Mouse (Mus musculus) lung, embryonic 14.5 days (tissue): ENCODE measurements around the gene Parm1. TPM values are rescaled to one million over a fixed set of nuclear protein-coding genes. Genes with fewer than 3 reads are reported as not detected.

Source experiments
- ATAC-seq: fragments of 200-750 bp; cut with Nextera tagmentation; 2 replicates; pipeline ENCODE4 v1.8.0; 2017; ENCODE audit warnings: mild to moderate bottlenecking, moderate TSS enrichment, moderate library complexity; ENCODE audit not compliant: insufficient read depth
- DNase-seq: peaks from one replicate; pipeline ENCODE4 v3.0.0-alpha.2; 2015
- H3K27ac ChIP-seq: fragments of 300-500 bp; sonication (generic); 2 replicates; pipeline ENCODE4 v1.5.1; 2014; ENCODE audit warnings: low read depth, mild to moderate bottlenecking, moderate library complexity
- H3K27me3 ChIP-seq: fragments of 300-500 bp; sonication (generic); 2 replicates; pipeline ENCODE4 v1.6.1; 2014; ENCODE audit warnings: low read length, control low read depth; ENCODE audit not compliant: insufficient read depth
- H3K36me3 ChIP-seq: fragments of 300-500 bp; sonication (generic); 2 replicates; pipeline ENCODE4 v1.6.1; 2014; ENCODE audit warnings: control low read depth; ENCODE audit not compliant: insufficient read depth
- H3K4me1 ChIP-seq: fragments of 300-500 bp; sonication (generic); 2 replicates; pipeline ENCODE4 v1.6.1; 2014; ENCODE audit warnings: antibody characterized with exemption, control low read depth; ENCODE audit not compliant: insufficient read depth
- H3K4me2 ChIP-seq: fragments of 300-500 bp; sonication (generic); 2 replicates; pipeline ENCODE4 v1.6.1; 2014; ENCODE audit warnings: mild to moderate bottlenecking
- H3K4me3 ChIP-seq: fragments of 300-500 bp; sonication (generic); 2 replicates; pipeline ENCODE4 v1.5.1; 2014; ENCODE audit warnings: low read depth, low read length
- H3K9ac ChIP-seq: fragments of 300-500 bp; sonication (generic); 2 replicates; pipeline ENCODE4 v1.6.1; 2014
- H3K9me3 ChIP-seq: fragments of 300-500 bp; sonication (generic); 2 replicates; pipeline ENCODE4 v1.6.1; 2016; ENCODE audit warnings: low read depth, low read length, control low read depth
- CTCF ChIP-seq: IDR thresholded peaks from 2 replicates; pipeline ENCODE4 v1.5.1; 2016; ENCODE audit warnings: antibody characterized with exemption, low read depth
- WGBS: fragments of 180-500 bp; shearing (Covaris S2); extraction: QIAGEN DNeasy Blood & Tissue Kit; methylation state at CpG from one replicate; pipeline ENCODE4 v1.1.7; 2014; 5-methylcytosine and 5-hydroxymethylcytosine counted together
- polyA plus RNA-seq: library from polyadenylated mRNA; unstranded; fragments of >200 nt; fragmentation: Nextera tagmentation; extraction: Ambion mirVana; gene quantifications from 2 replicates; pipeline ENCODE4 v1.2.1, GENCODE M21; 2014

Gene Parm1
- polyA plus RNA-seq, 1 experiment from 2014 or later, result 7.3 TPM

GRCm38 (mm10) chr5:91566591-91566990, 49.2 kb downstream of the Parm1 start:
- Histone ChIP-seq H3K27ac (no peak overlapping the region), H3K36me3 (no peaks in the 10 kb centered on the region), H3K4me2 (no peak overlapping the region), H3K27me3 (no peaks in the 10 kb centered on the region), H3K9me3 (no peaks in the 10 kb centered on the region), H3K4me3 (no peak overlapping the region), H3K9ac (no peak overlapping the region), H3K4me1 (no peaks in the 10 kb centered on the region)
- 39% methylated on average over 3 of the region's 3 CpGs for WGBS
- ATAC-seq (no peak), DNase-seq (peak; percentile 16)
- TF ChIP-seq CTCF, result no peak

- Histone ChIP-seq H3K36me3 (no peaks in the 10 kb centered on the region), H3K4me2 (no peak overlapping the region), H3K27me3 (no peaks in the 10 kb centered on the region), H3K4me1 (no peaks in the 10 kb centered on the region), H3K27ac (no peak overlapping the region), H3K4me3 (no peak overlapping the region), H3K9ac (no peak overlapping the region), H3K9me3 (no peaks in the 10 kb centered on the region)
- TF ChIP-seq CTCF, result no peak
- 88% methylated on average over 2 of the region's 2 CpGs for WGBS
- DNase-seq (no peak), ATAC-seq (no peak)
Measured at GRCm38 (mm10) chr5:91574211-91574610, 56.8 kb downstream of the Parm1 start.

GRCm38 (mm10) chr5:91578924-91579323, 61.5 kb downstream of the Parm1 start:
- H3K4me1 ChIP-seq, result no peaks in the 10 kb centered on the region
- no peak for ATAC-seq
- TF ChIP-seq CTCF, result no peak
- H3K9ac ChIP-seq, result no peak overlapping the region
- H3K27me3 ChIP-seq, result no peaks in the 10 kb centered on the region
- 76% methylated on average over 7 of the region's 7 CpGs for WGBS
- no peak overlapping the region for H3K4me2 ChIP-seq
- H3K36me3 ChIP-seq, result no peaks in the 10 kb centered on the region
- H3K9me3 ChIP-seq, result no peaks in the 10 kb centered on the region
- DNase-seq, result no peak
- no peak overlapping the region for H3K27ac ChIP-seq
- no peak overlapping the region for H3K4me3 ChIP-seq

- Histone ChIP-seq H3K9ac (no peak overlapping the region), H3K27ac (no peak overlapping the region), H3K4me2 (no peak overlapping the region), H3K27me3 (no peaks in the 10 kb centered on the region), H3K4me3 (no peak overlapping the region), H3K36me3 (no peaks in the 10 kb centered on the region), H3K4me1 (no peaks in the 10 kb centered on the region), H3K9me3 (no peaks in the 10 kb centered on the region)
- no peak for ATAC-seq
- DNase-seq, result no peak
- no peak for TF ChIP-seq CTCF
- 83% methylated on average over 4 of the region's 4 CpGs for WGBS
Measured at GRCm38 (mm10) chr5:91581799-91582198, 64.4 kb downstream of the Parm1 start.

GRCm38 (mm10) chr5:91586206-91586605, 68.8 kb downstream of the Parm1 start:
- no peaks in the 10 kb centered on the region for H3K27me3 ChIP-seq
- H3K4me2 ChIP-seq, result no peak overlapping the region
- no peaks in the 10 kb centered on the region for H3K9me3 ChIP-seq
- peak; percentile 27 for DNase-seq
- no peaks in the 10 kb centered on the region for H3K36me3 ChIP-seq
- no peak overlapping the region for H3K4me3 ChIP-seq
- H3K9ac ChIP-seq, result no peak overlapping the region
- H3K27ac ChIP-seq, result no peak overlapping the region
- 43% methylated on average over 3 of the region's 3 CpGs for WGBS
- ATAC-seq, result no peak
- H3K4me1 ChIP-seq, result no peaks in the 10 kb centered on the region
- no peak for TF ChIP-seq CTCF

- Histone ChIP-seq H3K9ac (no peak overlapping the region), H3K27ac (no peak overlapping the region), H3K4me3 (no peak overlapping the region), H3K4me2 (no peak overlapping the region), H3K36me3 (no peaks in the 10 kb centered on the region), H3K27me3 (peaks cover 21% of the 10 kb centered on the region), H3K9me3 (no peaks in the 10 kb centered on the region), H3K4me1 (no peaks in the 10 kb centered on the region)
- no peak for ATAC-seq
- 96% methylated on average over 5 of the region's 5 CpGs for WGBS
- no peak for DNase-seq
- TF ChIP-seq CTCF, result no peak
Measured at GRCm38 (mm10) chr5:91594083-91594482, 76.7 kb downstream of the Parm1 start.

GRCm38 (mm10) chr5:91597216-91597615, 79.8 kb downstream of the Parm1 start:
- no peak for ATAC-seq
- peaks cover 21% of the 10 kb centered on the region for H3K27me3 ChIP-seq
- H3K36me3 ChIP-seq, result no peaks in the 10 kb centered on the region
- no peaks in the 10 kb centered on the region for H3K9me3 ChIP-seq
- H3K9ac ChIP-seq, result no peak overlapping the region
- no peak overlapping the region for H3K4me3 ChIP-seq
- no peak for TF ChIP-seq CTCF
- no peak overlapping the region for H3K4me2 ChIP-seq
- no peak for DNase-seq
- H3K4me1 ChIP-seq, result no peaks in the 10 kb centered on the region
- no peak overlapping the region for H3K27ac ChIP-seq
- WGBS, result 49% methylated on average over 5 of the region's 5 CpGs

- H3K36me3 ChIP-seq, result no peaks in the 10 kb centered on the region
- TF ChIP-seq CTCF, result no peak
- 59% methylated on average over 7 of the region's 7 CpGs for WGBS
- H3K4me3 ChIP-seq, result no peak overlapping the region
- DNase-seq (no peak), ATAC-seq (no peak)
- H3K9ac ChIP-seq, result no peak overlapping the region
- peaks cover 18% of the 10 kb centered on the region for H3K27me3 ChIP-seq
- no peak overlapping the region for H3K4me2 ChIP-seq
- no peaks in the 10 kb centered on the region for H3K4me1 ChIP-seq
- no peaks in the 10 kb centered on the region for H3K9me3 ChIP-seq
- no peak overlapping the region for H3K27ac ChIP-seq
Measured at GRCm38 (mm10) chr5:91599801-91600200, 82.4 kb downstream of the Parm1 start.
